Mouse (Mus musculus) brain, embryonic 14.5 days (tissue): ENCODE measurements around the gene Sh3rf3.

ENCODE experiments used
- CTCF ChIP-seq: fragments of 200-500 bp; IDR thresholded peaks from 2 replicates; pipeline ENCODE4 v1.5.1; 2012; ENCODE audit warnings: inconsistent platforms, mild to moderate bottlenecking, moderate library complexity, borderline replicate concordance; ENCODE audit not compliant: insufficient read depth, insufficient read length; ENCODE audit errors: extremely low read depth
- POLR2A ChIP-seq: fragments of 200-500 bp; IDR thresholded peaks from 2 replicates; pipeline ENCODE4 v1.6.1; 2012; ENCODE audit warnings: mild to moderate bottlenecking, inconsistent platforms, borderline replicate concordance; ENCODE audit not compliant: poor library complexity, insufficient read depth, insufficient read length, severe bottlenecking; ENCODE audit errors: extremely low read depth

DNA sequence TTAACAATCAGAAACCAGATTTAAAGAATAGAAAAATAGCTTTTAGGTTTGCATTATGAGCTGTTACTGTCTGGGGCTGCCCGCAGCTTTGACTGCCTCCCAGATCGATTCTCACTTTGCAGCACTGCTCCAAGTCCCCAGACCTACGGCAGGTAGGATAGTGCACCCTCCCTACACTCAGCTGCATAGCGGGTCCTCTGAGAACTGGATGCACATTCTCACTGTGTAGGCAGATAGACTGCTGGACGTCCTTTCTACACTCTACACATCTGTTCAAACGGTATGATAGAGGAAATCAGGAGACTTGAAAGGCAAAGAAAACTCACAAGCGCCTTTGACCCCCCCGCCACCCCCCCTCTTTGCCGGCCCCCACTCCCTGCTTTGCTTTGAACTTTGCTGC lies 42.7 kb downstream of the Sh3rf3 start:
- no peak for TF ChIP-seq POLR2A
- no peak for TF ChIP-seq CTCF
